Mouse (Mus musculus): ENCODE results near the gene Flvcr2.
"Not testable (repeated sequence)": the region's sequence is repeated elsewhere in the genome, so short reads cannot be mapped to it uniquely, and the experiment has no call there.

The Flvcr2 gene

DNA sequence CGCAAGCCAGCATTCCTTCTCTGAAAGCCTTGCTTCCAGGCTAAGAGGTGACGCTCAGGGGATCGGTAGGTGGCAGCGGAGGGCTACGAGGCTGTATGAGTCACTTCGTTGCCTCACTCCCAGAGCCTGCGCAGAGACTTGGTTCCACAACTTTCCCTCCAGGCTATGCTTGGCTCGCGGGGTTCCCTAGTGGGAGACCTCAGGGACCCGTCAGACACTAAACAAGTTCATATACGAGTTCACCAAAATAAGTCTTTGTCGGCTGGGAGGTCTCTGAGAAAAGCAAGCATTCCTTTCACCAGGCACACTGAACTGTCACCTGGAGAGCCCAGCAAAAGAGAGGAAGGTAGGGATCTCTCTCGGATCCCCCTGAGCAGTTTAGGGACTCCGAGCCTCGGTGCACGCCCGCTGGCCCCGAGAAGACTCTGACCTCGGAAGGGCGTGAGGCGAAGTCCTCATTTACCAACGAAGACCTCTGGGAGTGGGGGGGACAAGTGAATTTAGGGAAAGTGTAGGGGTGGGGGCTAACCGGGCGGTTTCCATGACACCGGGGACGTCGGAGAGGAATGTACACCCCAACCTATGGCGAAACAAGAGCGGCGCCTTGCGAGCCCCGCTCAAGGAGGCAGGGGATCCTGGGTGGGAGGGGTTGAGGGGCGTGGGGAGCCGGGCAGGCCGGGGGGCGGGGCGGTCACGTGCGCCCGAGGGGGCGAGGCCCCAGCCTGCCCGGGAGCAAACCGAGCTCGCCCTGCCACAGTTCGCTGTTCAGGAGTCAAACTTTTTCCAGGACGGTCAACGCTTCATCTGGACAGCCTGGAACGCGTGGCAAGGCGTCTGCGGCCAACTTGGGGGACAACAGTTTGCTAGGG lies at the start of gene Flvcr2:
Gene Flvcr2, plus strand, starts transcription at position 713 of the 869 bp plus-strand sequence.
- peak; percentile 46 for DNase-seq (ENCODE audit: low spot score)

- not testable (repeated sequence) for DNase-seq (ENCODE audit: low spot score)
Observed at GRCm38 (mm10) chr12:85698179-85698578, 48.2 kb upstream of the Flvcr2 start.

DNA sequence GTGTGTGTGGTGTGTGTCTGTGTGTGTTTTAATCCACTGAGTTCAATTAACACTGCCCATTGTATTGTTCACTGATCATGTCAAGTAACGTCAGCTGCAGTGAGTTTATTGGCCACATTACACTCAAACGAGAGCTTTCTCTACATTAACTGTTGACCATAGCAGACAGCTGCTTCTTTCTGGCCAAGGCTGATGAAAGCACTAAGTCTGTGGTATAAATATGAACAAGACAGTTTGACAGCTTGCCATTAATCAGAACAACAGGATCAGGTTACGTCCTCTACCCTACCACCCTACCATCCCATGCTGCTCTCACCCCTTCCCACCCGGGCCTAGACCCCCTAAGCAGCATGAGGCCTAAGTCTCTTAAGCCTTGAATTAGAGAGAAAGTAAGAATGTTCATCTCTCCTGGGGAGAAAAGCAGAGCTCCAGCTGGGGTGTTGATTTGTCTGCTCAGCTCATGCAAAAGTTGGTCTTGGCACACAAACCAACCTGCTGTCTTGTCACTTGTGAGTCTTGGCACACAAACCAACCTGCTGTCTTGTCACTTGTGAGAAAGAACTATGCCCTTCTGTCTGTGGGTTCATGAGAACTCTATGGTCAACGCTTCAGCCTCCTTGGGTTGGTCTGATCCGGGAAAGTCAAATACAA lies 46.0 kb upstream of the Flvcr2 start:
- DNase-seq (ENCODE audit: low spot score) = no peak

DNA sequence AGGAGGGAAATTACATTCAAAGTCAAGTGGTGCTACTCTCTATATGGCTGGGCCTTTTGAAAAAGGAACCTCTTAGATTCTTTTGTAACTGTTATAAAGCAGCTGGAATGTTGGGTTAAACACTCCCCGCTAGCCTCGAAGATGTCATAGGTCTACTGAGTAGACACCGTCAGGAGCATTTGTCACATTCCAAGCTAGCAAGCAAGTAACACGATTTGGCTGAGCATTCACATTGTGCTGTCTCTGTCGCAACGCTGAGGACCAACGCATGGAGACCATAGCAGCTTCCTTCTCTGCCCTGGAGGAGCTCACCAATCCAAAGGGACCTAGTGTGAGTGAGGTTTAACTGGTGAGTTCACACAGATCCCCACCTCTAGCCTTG lies 45.5 kb upstream of the Flvcr2 start:
- DNase-seq (ENCODE audit: low spot score) = no peak

GRCm38 (mm10) chr12:85702166-85703055 lies 43.9 kb upstream of the Flvcr2 start:
- no peak for DNase-seq (ENCODE audit: low spot score)

GRCm38 (mm10) chr12:85703507-85703906 lies 42.8 kb upstream of the Flvcr2 start:
- DNase-seq (ENCODE audit: low spot score) = no peak

DNA sequence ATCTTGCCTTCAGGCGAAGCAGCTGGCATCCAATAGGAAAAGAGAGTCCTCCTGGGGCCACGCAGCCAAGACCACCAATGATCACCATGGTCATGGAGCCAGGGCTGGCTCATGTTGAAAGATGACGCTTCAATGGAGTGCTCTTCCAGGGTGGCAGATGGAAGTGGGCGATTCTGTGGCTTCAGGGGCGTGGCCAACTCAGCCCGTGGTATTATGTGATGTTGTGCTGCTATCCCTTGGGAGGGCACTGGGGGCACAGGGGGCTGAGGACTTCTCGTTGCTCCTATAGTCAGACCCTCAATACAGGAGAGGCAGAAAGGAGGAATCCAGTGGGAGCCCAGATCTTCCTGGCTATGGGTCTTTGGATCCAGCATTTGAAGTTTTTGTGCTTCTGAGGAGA lies 41.8 kb upstream of the Flvcr2 start:
- no peak for DNase-seq (ENCODE audit: low spot score)

DNA sequence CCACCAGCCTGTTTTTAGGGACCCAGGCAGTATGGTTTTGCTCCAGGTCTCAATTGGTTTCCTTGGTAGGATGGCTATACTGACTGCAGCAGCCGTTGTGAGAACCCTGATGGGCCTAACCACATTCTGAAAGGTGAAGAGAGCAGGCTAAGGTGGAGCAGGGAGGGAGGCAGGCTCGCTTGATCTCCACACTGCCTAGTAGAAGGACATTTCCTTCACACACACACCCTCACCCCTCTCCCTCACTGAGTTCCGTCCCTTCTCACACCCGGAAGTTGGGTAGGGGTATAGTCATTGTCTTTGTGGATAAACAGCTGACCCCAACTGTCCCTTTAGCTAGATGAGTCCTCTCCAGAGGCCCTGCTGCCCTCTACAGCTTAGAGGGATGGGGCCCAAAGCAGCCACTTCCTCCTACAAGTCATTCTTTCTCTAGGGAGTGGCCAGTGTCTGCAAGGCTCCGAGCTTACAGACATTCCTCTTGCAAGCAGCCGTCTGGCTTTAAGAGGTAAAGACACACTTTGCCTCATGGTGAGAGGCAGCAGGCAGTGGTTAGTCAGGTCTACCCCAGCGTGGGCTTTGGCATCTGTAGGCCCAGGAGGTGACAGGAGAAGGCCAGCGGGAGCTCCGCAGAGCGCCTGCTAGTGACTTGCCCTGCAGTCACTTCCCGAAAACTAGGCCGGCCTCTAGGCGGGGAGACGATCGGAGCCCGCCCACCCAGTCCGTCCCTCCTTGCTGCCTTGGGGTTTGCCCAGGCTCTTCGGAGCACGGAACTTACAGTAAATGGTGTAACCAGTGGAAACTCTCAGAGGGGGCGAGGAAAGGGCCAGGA lies 41.1 kb upstream of the Flvcr2 start:
- DNase-seq (ENCODE audit: low spot score) = peak; percentile 64

DNA sequence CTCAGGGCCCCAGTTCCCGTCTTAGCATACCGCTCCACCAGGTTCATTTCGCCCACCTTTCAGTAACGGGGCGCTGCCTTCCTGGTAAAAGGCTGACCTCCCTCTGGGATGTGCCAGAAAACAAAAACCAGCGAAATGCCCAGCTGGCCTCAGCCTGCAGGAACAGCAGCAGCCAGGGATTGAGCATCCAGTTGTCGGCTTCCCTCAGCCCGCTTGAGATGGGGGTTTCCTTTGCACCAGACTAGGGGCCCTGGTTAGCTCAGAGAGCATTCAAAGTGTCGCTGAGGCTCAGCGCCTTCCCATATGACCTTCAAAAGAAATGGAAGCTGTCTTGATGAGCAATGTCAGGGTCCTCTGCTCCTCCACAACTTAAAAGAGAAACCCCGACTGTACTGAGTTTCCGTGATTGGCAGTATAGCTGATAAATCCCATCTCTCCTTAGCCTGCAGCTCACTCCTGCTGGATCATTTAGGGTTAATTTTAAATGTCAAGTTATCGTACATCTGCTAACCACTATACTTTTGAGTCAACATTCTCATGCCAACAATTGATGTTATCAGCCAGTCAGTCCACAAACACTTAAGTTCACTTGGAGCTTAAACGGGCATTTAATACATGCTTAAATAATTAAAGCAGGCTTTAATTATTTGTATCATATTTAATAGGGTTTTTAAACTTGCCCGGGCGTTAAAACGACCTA lies 40.4 kb upstream of the Flvcr2 start:
- no peak for DNase-seq (ENCODE audit: low spot score)

DNA sequence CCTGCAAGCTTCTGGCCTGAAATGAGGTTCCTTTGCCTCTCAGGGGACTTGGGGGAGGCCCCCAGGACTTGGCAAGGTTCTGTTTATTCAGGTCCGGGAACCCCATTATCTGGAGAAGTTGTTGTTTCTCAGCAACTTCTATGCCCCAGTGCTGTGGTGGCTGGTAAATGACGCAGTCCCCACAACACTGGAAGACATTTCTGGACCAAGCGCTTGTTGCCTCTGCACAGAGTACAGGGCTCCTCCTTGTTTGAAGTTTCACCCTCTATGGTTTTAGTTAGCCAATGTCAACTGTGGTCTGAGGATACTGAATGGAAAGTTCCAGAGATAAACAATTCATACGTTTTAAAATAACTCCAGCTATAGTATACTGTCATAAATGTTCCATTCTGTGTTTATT lies 39.4 kb upstream of the Flvcr2 start:
- DNase-seq (ENCODE audit: low spot score) = no peak

DNA sequence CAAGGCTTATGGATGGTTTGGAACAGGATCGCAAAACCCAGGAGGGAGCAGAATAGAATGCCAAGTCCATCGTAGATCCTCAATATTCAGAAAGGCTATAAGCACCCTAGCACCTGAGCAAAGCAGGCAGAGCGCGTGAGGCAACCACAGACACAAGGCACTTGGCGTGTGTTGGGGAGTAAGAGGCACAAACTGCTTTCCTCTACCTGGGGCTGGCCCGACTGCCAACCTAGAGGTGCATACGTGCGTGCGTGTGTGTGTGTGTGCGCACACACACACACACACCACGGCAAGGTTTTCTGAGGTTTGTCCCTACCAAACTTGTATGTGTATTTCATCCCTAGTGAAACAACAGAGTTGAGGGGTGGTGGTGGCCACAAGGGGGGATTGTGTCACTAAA lies 38.9 kb upstream of the Flvcr2 start:
- no peak for DNase-seq (ENCODE audit: low spot score)

DNA sequence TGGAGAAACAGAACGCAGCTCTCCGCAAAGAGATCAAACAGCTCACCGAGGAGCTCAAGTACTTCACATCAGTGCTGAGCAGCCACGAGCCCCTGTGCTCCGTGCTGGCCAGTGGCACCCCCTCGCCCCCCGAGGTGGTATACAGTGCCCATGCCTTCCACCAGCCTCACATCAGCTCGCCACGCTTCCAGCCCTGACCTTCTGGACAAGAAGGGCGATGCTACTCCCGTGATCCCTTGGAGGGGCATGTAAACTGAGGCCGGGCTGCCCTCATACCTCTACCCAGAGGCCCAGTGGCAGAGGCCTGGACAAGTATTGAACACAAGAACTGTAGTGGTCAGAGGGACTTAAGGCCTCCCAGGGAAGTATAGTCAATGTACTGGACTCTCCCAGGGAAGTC lies 37.8 kb upstream of the Flvcr2 start:
- no peak for DNase-seq (ENCODE audit: low spot score)

- no peak for DNase-seq (ENCODE audit: low spot score)
Observed at GRCm38 (mm10) chr12:85710695-85711094, 35.6 kb upstream of the Flvcr2 start.

- no peak for DNase-seq (ENCODE audit: low spot score)
Observed at GRCm38 (mm10) chr12:85712587-85712986, 33.8 kb upstream of the Flvcr2 start.

DNA sequence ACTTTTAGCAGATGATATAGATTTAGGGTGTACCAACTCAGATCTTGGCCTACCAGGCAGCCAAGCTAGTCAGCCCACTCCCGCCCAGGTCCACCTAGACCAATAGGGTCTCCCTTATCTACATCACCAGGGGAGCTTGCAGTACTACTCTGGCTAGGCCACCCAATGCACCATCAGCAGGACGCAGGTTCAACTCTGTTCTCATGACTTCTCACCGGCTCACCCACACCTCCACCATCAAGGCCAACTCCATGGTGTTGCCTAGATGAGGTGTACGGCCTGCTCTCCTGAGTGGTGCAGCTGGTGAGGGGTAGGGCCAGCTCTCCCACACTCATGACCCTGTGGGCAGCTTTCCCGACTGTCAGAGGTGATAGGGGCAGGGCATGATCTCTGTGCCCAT lies 32.2 kb upstream of the Flvcr2 start:
- DNase-seq (ENCODE audit: low spot score) = no peak

GRCm38 (mm10) chr12:85725306-85725705 lies 21.0 kb upstream of the Flvcr2 start:
- DNase-seq (ENCODE audit: low spot score) = no peak

DNA sequence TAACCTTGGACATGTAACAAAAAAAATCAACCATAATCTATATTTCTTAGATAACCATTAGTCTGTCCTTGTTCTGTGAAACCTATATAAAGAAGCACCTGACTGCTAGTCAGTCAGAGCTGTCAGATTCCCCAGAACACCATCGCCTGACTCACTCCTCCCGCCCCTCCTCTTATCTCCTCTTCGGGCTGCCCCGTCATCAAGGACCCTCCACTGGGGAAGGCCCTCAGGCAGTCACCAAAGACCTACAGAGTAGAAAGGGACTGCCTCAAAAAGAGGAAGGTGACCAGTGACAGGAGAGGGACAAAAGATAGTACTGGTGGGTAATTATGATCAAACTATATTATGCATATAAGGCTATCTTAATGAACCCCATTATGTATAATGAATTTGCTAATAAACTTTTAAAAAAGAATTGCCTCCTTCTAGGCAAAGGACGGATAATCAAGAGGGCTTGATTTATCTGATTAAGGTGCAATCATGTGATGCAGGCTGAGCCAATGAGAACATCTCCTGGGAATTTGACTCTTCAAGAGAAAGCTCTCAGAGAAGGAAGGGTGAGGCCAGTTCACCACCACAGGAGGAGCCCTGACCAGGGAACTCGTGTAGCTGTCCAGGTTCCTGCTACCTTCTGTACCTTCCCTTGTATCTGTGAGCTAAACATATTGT lies 19.5 kb upstream of the Flvcr2 start:
- no peak for DNase-seq (ENCODE audit: low spot score)

GRCm38 (mm10) chr12:85728181-85728580 lies 18.2 kb upstream of the Flvcr2 start:
- DNase-seq (ENCODE audit: low spot score) = no peak

DNA sequence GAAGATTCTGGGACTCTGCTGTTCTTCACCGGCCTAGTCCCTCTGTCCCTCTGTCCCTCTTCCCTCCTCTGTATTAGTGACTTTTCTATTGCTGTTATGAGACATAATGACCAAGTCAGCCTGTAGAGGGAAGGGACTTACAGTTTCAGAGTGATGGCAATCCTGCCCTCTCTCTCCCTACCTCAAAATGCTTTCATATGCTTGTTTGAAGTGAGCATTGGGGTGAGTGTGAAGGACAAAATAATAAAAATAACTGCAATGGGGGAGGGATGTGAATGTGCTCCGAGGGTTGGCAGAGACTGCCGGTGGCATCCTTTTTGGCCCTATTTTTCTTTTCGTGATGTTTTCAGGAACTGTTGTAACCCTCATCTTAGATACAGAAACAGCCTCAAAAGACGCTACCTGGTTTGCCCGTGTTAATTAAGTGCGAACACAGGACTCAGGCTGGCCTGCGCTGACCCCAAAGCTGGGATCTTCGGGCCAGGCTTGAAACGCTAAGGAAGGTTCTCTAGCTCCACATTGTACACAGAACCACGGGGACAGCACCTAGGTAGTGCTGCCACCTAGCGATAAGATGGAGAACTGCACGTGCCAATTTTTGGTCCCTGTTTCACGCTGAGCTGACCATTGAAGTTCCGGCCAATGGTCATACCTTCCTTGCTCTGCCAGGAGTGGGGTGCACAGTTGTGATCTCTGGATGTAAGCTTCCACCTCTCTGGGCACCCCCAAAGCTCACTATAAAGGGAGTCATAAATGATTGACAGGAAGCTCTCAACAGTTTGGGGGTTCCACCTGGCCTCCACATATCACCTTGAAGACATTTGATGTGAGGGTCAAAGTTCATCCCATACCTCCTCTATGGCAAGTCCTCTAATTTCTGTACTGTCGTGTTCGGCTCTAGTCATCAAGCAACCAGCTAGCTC lies 17.1 kb upstream of the Flvcr2 start:
- peak; percentile 36 for DNase-seq (ENCODE audit: low spot score)
